Mouse (Mus musculus): ENCODE data around the gene Tubb4b.

DNA sequence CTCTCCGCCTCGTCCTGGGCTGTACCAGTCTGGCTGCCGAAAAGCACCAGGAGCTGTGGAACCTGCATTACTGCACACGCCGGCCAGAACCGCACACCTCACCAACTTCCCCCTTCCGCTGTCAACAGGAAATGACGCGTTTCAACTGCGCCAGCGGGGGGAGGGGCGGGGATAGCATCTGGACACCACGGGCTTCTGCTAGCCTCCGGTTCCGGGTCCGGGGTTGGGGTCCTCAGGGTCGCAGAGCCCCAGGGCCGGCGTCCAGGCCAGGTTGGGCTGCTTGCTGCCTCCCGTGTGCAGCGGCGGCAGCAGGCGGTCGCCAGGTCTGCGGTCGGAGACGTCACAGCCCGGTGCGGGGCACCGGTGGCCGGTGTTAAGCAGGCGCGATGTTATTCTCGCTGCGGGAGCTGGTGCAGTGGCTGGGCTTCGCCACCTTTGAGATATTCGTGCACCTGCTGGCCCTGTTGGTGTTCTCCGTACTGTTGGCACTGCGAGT is 30.8 kb upstream of the Tubb4b start, which contains the start of gene Tmem203:
- TF ChIP-seq CTCF (IDR thresholded peaks at IDR 0.05; ENCODE audit: low read depth) (no peak), EP300 (IDR thresholded peaks at IDR 0.05; ENCODE audit: low read depth) (peak; percentile 55)
